Mouse (Mus musculus) layer of hippocampus, adult 2 months (tissue): ENCODE measurements at regions not wholly inside any gene's neighbourhood (a gene's known extent, or its start where the extent isn't known, plus 50 kb on each side); places are given as distances from the start of the nearest gene placed in this dataset.

ENCODE experiments used
- DNase-seq, 2 experiments: peaks; one replicate each; pipeline ENCODE4 v3.0.0; 2022; ENCODE audit warnings: low spot score in 2 of 2
- H3K27ac ChIP-seq: fragments of 200-600 bp; 2 replicates; pipeline ENCODE4 v1.8.1; 2022
- H3K4me3 ChIP-seq: fragments of 200-600 bp; 2 replicates; pipeline ENCODE4 v1.8.1; 2022; ENCODE audit warnings: mild to moderate bottlenecking
- CTCF ChIP-seq: fragments of 200-600 bp; conservative IDR thresholded peaks from 2 replicates; pipeline ENCODE4 v1.8.1; 2022; ENCODE audit warnings: antibody characterized with exemption, mild to moderate bottlenecking, moderate library complexity

- TF ChIP-seq CTCF = no peak
- DNase-seq = no peak
- H3K27ac ChIP-seq = no peak overlapping the region
- no peak overlapping the region for H3K4me3 ChIP-seq
These were observed 65.3 kb downstream of the Lpar4 start for GRCm38 (mm10) chrX:106985684-106986083.

GRCm38 (mm10) chrX:106986794-106987193 is 66.4 kb downstream of the Lpar4 start:
- Histone ChIP-seq H3K27ac (no peak overlapping the region), H3K4me3 (no peak overlapping the region)
- TF ChIP-seq CTCF = no peak
- no peak for DNase-seq

- no peak for DNase-seq
- Histone ChIP-seq H3K27ac (no peak overlapping the region), H3K4me3 (no peak overlapping the region)
- TF ChIP-seq CTCF = no peak
These were observed 67.4 kb downstream of the Lpar4 start for GRCm38 (mm10) chrX:106987779-106988178.

- TF ChIP-seq CTCF = no peak
- no peak overlapping the region for H3K4me3 ChIP-seq
- DNase-seq = no peak
- no peak overlapping the region for H3K27ac ChIP-seq
These were observed 83.8 kb upstream of the P2ry10 start for GRCm38 (mm10) chrX:107004496-107004895.

GRCm38 (mm10) chrX:107008968-107009367 is 79.3 kb upstream of the P2ry10 start:
- H3K27ac ChIP-seq = no peak overlapping the region
- no peak overlapping the region for H3K4me3 ChIP-seq
- no peak for DNase-seq
- no peak for TF ChIP-seq CTCF

GRCm38 (mm10) chrX:107012615-107013014 is 75.7 kb upstream of the P2ry10 start:
- no peak for TF ChIP-seq CTCF
- DNase-seq = no peak
- Histone ChIP-seq H3K4me3 (no peak overlapping the region), H3K27ac (no peak overlapping the region)

- peak; percentile 75 for TF ChIP-seq CTCF
- DNase-seq = peak in 1 of 2 experiments; percentile 11
- Histone ChIP-seq H3K4me3 (no peak overlapping the region), H3K27ac (no peak overlapping the region)
These were observed 73.0 kb upstream of the P2ry10 start for GRCm38 (mm10) chrX:107015335-107015734.

GRCm38 (mm10) chrX:107031726-107032125 is 56.6 kb upstream of the P2ry10 start:
- no peak for DNase-seq
- H3K4me3 ChIP-seq = no peak overlapping the region
- H3K27ac ChIP-seq = no peak overlapping the region
- TF ChIP-seq CTCF = no peak

GRCm38 (mm10) chrX:107038041-107038440 is 50.3 kb upstream of the P2ry10 start:
- TF ChIP-seq CTCF = no peak
- no peak overlapping the region for H3K27ac ChIP-seq
- H3K4me3 ChIP-seq = no peak overlapping the region
- no peak for DNase-seq
